Mouse (Mus musculus): ENCODE measurements around the gene Adam33.
A peak's percentile ranks its signal among the peaks of the same experiment; 100 is the strongest.

The Adam33 gene

DNA sequence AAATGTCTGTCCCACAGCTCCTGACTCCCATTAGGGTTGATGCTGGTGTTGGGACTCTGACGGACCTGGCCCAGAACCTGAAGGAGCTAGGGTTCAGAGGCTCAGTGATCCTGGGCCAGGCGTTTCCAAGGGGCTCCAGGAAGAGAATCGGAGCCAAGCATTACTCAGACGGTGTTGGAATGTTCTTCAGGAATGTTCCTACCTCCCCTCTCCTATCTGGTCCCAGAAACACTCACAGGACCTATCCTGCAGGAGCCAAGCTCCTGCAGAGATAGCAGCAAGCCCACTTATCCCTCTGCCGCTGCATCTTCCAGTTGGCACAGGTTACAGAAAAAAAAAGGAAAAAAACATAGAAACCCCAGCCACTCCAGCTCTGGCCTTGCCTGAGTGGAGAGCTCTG lies 2.0 kb downstream of the Adam33 start:
- Histone ChIP-seq H3K4me3 (replicated peaks; ENCODE audit: low read length) (no peak overlapping the region), H3K36me3 (ENCODE audit: insufficient read depth, low read length) (no peaks in the 10 kb centered on the region), H3K4me1 (replicated peaks; ENCODE audit: low read depth, low read length) (peaks cover 23% of the 10 kb centered on the region), H3K9me3 (ENCODE audit: low read length) (peaks cover 11% of the 10 kb centered on the region), H3K27me3 (ENCODE audit: insufficient read depth, low read length) (peaks cover 80% of the 10 kb centered on the region)
- TF ChIP-seq POU5F1 (IDR thresholded peaks at IDR 0.05; ENCODE audit: borderline replicate concordance, low read length): no peak
- TF ChIP-seq NANOG (IDR thresholded peaks at IDR 0.05; ENCODE audit: borderline replicate concordance, low read length): no peak
- no peak for TF ChIP-seq CTCF (conservative IDR thresholded peaks at IDR 0.05; ENCODE audit: low read length)

DNA sequence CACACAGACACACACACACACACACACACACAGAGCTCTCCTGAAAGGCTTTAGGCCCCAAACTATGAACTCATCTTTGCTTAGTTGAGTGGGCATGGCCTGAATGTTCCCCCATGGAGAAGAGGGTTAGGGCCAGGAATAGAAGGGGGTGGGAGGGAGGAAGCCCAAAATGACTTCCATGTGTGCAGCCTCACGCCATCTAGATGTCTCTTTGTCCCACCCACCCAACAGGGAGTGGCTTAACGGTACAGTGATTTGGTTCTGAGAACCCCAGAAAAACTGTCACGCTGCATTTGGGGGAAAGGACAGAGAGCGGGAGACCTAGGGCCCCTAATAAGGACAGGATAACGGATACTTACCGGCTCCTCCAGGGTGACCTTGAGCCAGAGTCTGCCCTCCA lies 2.8 kb downstream of the Adam33 start:
- no peak overlapping the region for H3K4me3 ChIP-seq (replicated peaks; ENCODE audit: low read length)
- peaks cover 77% of the 10 kb centered on the region for H3K27me3 ChIP-seq (ENCODE audit: insufficient read depth, low read length)
- peaks cover 14% of the 10 kb centered on the region for H3K9me3 ChIP-seq (ENCODE audit: low read length)
- H3K4me1 ChIP-seq (replicated peaks; ENCODE audit: low read depth, low read length): peaks cover 30% of the 10 kb centered on the region
- H3K36me3 ChIP-seq (ENCODE audit: insufficient read depth, low read length): no peaks in the 10 kb centered on the region
- no peak for TF ChIP-seq POU5F1 (IDR thresholded peaks at IDR 0.05; ENCODE audit: borderline replicate concordance, low read length)
- no peak for TF ChIP-seq NANOG (IDR thresholded peaks at IDR 0.05; ENCODE audit: borderline replicate concordance, low read length)
- no peak for TF ChIP-seq CTCF (conservative IDR thresholded peaks at IDR 0.05; ENCODE audit: low read length)

DNA sequence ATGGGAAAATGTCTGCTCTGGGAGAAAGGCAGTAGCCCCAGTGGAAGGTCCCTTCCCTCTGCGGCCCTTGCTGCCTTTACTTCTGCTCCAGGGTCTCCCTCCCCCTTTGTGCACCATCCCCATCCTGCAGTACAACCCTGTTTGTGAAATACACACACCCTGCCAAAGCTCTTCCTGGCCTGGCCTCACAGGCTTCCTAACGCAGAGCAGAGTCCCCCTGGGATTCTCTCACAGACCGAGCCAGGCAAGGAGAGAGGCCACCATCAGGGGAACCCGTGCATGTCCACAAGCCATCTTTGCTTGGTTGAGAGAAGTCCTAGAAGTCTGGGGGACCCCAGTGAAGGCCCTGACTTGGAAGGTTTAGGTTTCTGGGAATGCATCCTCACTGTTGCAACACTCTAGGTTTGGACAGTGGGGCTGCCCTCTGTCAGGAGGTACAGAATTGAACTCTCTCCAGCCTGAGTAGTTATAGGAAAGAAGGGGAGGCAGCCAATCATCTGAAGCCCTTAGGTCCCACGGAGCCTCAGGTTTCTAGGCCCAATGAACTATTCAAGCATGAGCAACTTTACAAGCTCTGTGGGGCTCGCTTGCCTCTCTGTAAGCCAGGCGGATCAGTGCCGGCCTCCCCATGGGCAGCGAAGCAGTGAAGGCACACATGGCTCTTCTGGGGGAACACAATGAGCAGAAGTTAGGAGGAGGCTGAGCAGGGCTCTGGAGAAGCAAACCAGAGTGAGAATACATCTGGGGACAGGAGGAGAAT lies 3.7 kb downstream of the Adam33 start:
- Histone ChIP-seq H3K36me3 (ENCODE audit: insufficient read depth, low read length) (no peaks in the 10 kb centered on the region), H3K4me3 (replicated peaks; ENCODE audit: low read length) (no peak overlapping the region), H3K27me3 (ENCODE audit: insufficient read depth, low read length) (peaks cover 79% of the 10 kb centered on the region), H3K4me1 (replicated peaks; ENCODE audit: low read depth, low read length) (peaks cover 39% of the 10 kb centered on the region), H3K9me3 (ENCODE audit: low read length) (peaks cover 14% of the 10 kb centered on the region)
- no peak for TF ChIP-seq POU5F1 (IDR thresholded peaks at IDR 0.05; ENCODE audit: borderline replicate concordance, low read length)
- no peak for TF ChIP-seq NANOG (IDR thresholded peaks at IDR 0.05; ENCODE audit: borderline replicate concordance, low read length)
- no peak for TF ChIP-seq CTCF (conservative IDR thresholded peaks at IDR 0.05; ENCODE audit: low read length)

DNA sequence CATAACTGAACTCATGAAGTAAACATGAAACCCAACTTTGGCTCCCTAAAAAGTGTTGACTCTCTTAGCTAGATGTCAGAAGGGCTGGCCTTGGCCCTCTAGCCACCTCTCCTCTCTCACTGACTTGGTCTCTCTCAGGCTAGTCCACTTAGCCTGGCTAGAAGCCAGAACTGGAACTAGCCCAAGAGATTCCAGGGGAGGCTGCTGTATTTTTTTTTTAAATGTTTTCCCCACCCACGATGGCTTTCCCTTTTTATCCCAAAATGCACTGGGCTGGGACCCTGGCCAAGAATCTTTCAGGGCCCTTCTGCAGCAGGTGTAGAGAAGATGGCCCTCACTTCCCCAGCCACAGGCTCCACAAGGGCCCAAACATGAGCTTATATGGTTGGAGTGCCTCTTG lies 4.2 kb downstream of the Adam33 start:
- no peak for TF ChIP-seq POU5F1 (IDR thresholded peaks at IDR 0.05; ENCODE audit: borderline replicate concordance, low read length)
- peaks cover 79% of the 10 kb centered on the region for H3K27me3 ChIP-seq (ENCODE audit: insufficient read depth, low read length)
- peaks cover 44% of the 10 kb centered on the region for H3K4me1 ChIP-seq (replicated peaks; ENCODE audit: low read depth, low read length)
- H3K4me3 ChIP-seq (replicated peaks; ENCODE audit: low read length): no peak overlapping the region
- H3K9me3 ChIP-seq (ENCODE audit: low read length): peaks cover 14% of the 10 kb centered on the region
- H3K36me3 ChIP-seq (ENCODE audit: insufficient read depth, low read length): no peaks in the 10 kb centered on the region

DNA sequence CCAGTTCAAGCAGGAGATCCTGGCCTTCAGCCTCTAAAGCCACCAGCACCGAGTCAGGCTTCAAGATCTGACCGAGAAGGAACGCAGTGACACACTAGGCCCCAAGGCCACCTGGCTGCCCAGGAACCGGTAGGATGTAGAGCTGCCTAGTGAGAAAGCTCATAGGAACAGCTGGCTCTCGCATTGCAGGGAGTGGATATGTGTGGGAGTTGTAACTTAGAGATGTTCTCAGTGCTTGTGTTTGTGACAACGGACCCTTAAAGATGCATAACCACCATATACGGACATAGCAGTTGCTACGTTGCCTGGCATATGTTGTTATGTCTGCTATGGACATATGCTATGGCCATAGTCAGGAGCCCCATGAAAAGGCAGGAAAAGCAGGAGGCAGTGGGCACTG lies 4.9 kb downstream of the Adam33 start:
- Histone ChIP-seq H3K4me1 (replicated peaks; ENCODE audit: low read depth, low read length) (peaks cover 49% of the 10 kb centered on the region), H3K36me3 (ENCODE audit: insufficient read depth, low read length) (no peaks in the 10 kb centered on the region), H3K4me3 (replicated peaks; ENCODE audit: low read length) (no peak overlapping the region), H3K9me3 (ENCODE audit: low read length) (peaks cover 14% of the 10 kb centered on the region), H3K27me3 (ENCODE audit: insufficient read depth, low read length) (peaks cover 81% of the 10 kb centered on the region)
- no peak for TF ChIP-seq POU5F1 (IDR thresholded peaks at IDR 0.05; ENCODE audit: borderline replicate concordance, low read length)
- TF ChIP-seq CTCF (conservative IDR thresholded peaks at IDR 0.05; ENCODE audit: low read length): no peak
- TF ChIP-seq NANOG (IDR thresholded peaks at IDR 0.05; ENCODE audit: borderline replicate concordance, low read length): no peak

DNA sequence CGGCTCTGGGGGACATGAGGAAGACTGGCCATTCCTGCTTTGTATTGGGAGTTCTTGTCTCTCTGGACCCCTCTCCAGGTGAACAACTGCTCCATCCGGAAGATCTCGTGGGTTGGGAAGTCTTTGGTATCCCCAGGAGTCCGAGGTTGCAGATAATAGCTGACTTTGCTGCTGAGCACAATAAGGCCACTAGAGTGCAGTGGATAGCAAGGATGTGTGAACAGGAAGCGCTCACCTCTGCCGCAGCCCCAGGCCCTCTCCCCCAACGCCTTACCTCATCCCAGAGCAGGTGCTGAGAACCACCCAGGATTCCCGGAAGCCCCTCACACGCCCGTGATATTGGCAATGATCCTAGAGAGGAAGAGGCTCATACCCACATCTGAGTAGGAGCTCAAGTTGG lies 7.4 kb downstream of the Adam33 start:
- peaks cover 82% of the 10 kb centered on the region for H3K27me3 ChIP-seq (ENCODE audit: insufficient read depth, low read length)
- H3K4me3 ChIP-seq (replicated peaks; ENCODE audit: low read length): peak overlapping the region; percentile 63
- no peak for TF ChIP-seq NANOG (IDR thresholded peaks at IDR 0.05; ENCODE audit: borderline replicate concordance, low read length)
- TF ChIP-seq CTCF (conservative IDR thresholded peaks at IDR 0.05; ENCODE audit: low read length): peak; percentile 53; the same call in 1 of the 2 replicates

GRCm38 (mm10) chr2:131055631-131056030 lies 8.0 kb downstream of the Adam33 start:
- Histone ChIP-seq H3K4me1 (replicated peaks; ENCODE audit: low read depth, low read length) (peaks cover 38% of the 10 kb centered on the region), H3K4me3 (replicated peaks; ENCODE audit: low read length) (peak overlapping the region; percentile 63), H3K9me3 (ENCODE audit: low read length) (peaks cover 14% of the 10 kb centered on the region), H3K27me3 (ENCODE audit: insufficient read depth, low read length) (peaks cover 82% of the 10 kb centered on the region), H3K36me3 (ENCODE audit: insufficient read depth, low read length) (no peaks in the 10 kb centered on the region)
- no peak for TF ChIP-seq NANOG (IDR thresholded peaks at IDR 0.05; ENCODE audit: borderline replicate concordance, low read length)
- peak; percentile 74 for TF ChIP-seq CTCF (conservative IDR thresholded peaks at IDR 0.05; ENCODE audit: low read length)
- no peak for TF ChIP-seq POU5F1 (IDR thresholded peaks at IDR 0.05; ENCODE audit: borderline replicate concordance, low read length)

More for the DNA sequence above, 7.4 kb downstream of the Adam33 start:
- Histone ChIP-seq H3K9me3 (ENCODE audit: low read length) (peaks cover 14% of the 10 kb centered on the region), H3K4me1 (replicated peaks; ENCODE audit: low read depth, low read length) (peaks cover 43% of the 10 kb centered on the region), H3K36me3 (ENCODE audit: insufficient read depth, low read length) (no peaks in the 10 kb centered on the region)

DNA sequence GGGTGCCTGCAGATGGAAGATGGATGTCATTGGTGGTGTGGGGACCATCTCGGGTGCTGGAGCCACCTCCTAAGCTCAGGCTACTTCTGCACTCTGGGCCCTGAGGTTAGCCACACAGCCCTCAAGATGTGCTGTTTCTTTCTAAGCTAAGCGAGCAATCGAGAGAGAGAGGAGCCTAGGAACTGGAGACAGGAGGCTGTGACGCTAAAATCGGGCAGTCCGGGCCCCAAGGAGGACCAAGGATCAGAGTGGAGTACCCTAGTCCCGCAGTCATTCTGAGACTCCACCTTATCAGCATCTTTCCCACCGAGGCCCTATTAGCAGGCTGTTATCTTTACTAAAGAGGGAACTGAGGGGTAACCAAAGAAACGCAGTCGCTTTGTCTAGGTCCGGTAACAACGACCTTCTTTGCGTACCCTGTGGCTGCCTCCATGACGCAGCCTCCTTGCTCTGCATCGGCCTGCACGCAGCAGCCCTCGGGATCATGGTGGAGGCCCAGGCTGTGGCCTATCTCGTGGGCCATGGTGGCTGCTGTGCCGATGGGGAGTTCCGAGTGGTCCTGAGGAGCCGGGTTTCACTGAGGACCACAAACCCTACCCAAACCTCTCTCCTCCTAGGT lies 8.9 kb downstream of the Adam33 start:
- Histone ChIP-seq H3K9me3 (ENCODE audit: low read length) (peaks cover 14% of the 10 kb centered on the region), H3K36me3 (ENCODE audit: insufficient read depth, low read length) (no peaks in the 10 kb centered on the region)
- TF ChIP-seq CTCF (conservative IDR thresholded peaks at IDR 0.05; ENCODE audit: low read length) (no peak), NANOG (IDR thresholded peaks at IDR 0.05; ENCODE audit: borderline replicate concordance, low read length) (no peak), POU5F1 (IDR thresholded peaks at IDR 0.05; ENCODE audit: borderline replicate concordance, low read length) (no peak)

More for the DNA sequence above, 8.9 kb downstream of the Adam33 start:
- peaks cover 38% of the 10 kb centered on the region for H3K4me1 ChIP-seq (replicated peaks; ENCODE audit: low read depth, low read length)
- H3K4me3 ChIP-seq (replicated peaks; ENCODE audit: low read length): peak overlapping the region; percentile 63
- peaks cover 80% of the 10 kb centered on the region for H3K27me3 ChIP-seq (ENCODE audit: insufficient read depth, low read length)
